Mouse (Mus musculus) lung, adult 2 months (tissue): ENCODE data around the gene Bcas3.
A peak's percentile ranks its signal among the peaks of the same experiment; 100 is the strongest.

ENCODE experiments used
- CTCF ChIP-seq: fragments of 200-500 bp; IDR thresholded peaks from 2 replicates; pipeline ENCODE4 v1.5.1; 2011; ENCODE audit warnings: mild to moderate bottlenecking, low read length, control low read depth; ENCODE audit not compliant: insufficient read depth
- POLR2A ChIP-seq: fragments of 200-500 bp; IDR thresholded peaks from 2 replicates; pipeline ENCODE4 v1.6.1; 2011; ENCODE audit warnings: low read depth, mild to moderate bottlenecking, control low read depth, low read length, borderline replicate concordance; ENCODE audit errors: extremely low read depth

DNA sequence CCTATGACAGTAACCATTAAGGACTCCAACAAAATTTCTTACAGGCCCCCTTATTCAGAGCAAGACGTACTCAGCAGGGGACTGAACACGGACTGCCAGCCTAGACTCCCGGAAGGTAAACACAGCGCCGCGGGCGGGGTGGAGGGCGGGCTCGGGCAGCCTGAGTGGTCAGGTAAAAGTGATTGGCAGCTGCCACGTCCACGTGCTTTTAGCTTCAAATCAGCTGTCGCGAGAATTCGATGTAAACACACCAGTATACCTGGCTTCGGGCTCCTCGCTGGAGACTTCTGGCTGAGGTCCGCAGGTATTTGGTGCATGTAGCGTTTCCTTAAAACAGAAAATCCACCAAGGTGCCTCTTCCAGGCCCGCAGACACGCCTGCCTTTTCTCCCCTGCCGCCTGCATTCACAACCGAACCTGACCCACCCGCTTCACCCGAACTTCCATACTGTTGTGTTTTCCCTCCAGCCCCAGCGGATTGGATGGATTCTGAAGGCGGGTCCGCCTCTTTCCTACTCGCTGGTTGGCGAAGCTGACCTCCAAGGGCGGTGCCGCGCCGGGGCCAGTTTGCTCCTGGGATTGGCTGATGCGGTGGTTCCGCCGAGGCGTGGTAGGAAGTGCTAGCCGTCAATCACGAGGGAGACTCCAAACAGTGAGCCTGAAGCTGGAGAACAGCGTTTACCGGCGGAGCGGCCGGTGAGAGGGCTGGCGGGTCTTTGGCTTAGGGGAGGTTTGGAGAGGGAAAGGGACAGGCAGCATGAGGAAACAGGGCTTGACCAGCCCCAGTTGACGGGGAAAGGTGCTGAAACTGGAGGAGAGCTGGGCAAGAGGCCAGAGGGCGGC lies at the start of gene Bcas3:
- no peak for TF ChIP-seq CTCF
- peak; percentile 82 for TF ChIP-seq POLR2A
